Mouse (Mus musculus): ENCODE measurements at regions not wholly inside any gene's neighbourhood (a gene's known extent, or its start where the extent isn't known, plus 50 kb on each side); places are given as distances from the start of the nearest gene placed in this dataset.
A peak's percentile ranks its signal among the peaks of the same experiment; 100 is the strongest.

- H3K27me3 ChIP-seq: peaks cover 3% of the 10 kb centered on the region
- in situ Hi-C loops (cut with MboI; ENCODE audit: low pct_unique_long_range_greater_than_20kb): no loop called here
- POLR2A ChIA-PET: no interaction called here
- CTCF ChIA-PET: no interaction called here
- ATAC-seq (no peak), DNase-seq (ENCODE audit: low read depth, low spot score) (no peak)
- no peak for TF ChIP-seq CTCF (IDR thresholded peaks at IDR 0.05)
These were observed 147.7 kb upstream of the Igfbp3 start for GRCm38 (mm10) chr11:7361388-7361787.

- DNase-seq (ENCODE audit: low read depth, low spot score) (no peak), ATAC-seq (no peak)
- TF ChIP-seq CTCF (IDR thresholded peaks at IDR 0.05): no peak
- H3K27me3 ChIP-seq: peaks cover 4% of the 10 kb centered on the region
- in situ Hi-C loops (cut with MboI; ENCODE audit: low pct_unique_long_range_greater_than_20kb): no loop called here
- POLR2A ChIA-PET: no interaction called here
- CTCF ChIA-PET: no interaction called here
These were observed 134.9 kb upstream of the Igfbp3 start for GRCm38 (mm10) chr11:7348601-7349000.

DNA sequence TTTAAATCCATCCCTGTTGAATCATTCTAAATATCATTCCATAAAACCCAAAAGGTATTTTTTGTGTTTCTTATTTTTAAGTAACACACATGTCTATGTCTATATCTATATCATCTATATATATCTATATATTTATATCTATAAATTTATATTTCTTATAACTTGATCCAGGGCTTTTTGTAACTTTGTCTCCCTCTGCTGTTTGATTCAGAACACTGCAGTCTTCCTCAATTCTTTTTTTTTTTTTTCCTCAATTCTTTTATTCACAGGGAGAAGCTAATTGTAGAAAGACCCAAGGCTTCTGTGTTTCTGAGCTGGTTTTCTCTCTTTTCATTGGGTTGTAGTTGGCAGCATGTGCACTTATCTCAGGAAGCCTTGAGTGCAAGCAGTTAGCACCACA lies 124.1 kb upstream of the Igfbp3 start:
- POLR2A ChIA-PET: no interaction called here
- H3K27me3 ChIP-seq: no peaks in the 10 kb centered on the region
- in situ Hi-C loops (cut with MboI; ENCODE audit: low pct_unique_long_range_greater_than_20kb): no loop called here
- DNase-seq (ENCODE audit: low read depth, low spot score) (no peak), ATAC-seq (no peak)
- CTCF ChIA-PET: no interaction called here
- peak; percentile 15 for TF ChIP-seq CTCF (IDR thresholded peaks at IDR 0.05)

DNA sequence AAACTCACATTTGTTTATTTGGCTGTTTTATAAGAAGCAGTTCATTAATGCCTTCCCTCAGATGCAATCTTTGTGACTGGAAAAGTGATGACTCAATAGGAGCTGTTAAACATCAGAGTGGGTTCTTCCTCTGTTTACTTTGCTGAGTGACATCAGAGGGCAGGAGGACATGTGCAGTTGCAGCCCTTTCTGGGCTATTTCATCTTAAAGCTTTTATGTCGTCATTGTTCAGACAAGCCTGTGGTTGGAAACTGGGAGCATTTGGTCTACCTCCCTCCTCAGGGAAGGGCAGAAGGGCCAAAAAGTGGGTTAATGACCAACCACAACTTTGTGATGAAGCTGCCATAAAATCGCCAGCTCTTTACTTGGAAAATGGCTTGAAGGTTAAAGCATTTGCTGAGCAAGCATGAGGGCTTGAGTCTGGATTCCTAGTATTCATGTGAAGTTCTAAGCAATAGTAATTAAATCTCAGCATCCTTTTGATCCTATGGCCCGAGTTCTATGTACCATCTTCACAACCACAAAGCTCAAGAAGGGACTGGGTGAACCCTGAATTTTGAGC lies 103.8 kb upstream of the Igfbp3 start:
- POLR2A ChIA-PET: no interaction called here
- ATAC-seq (peak; percentile 47), DNase-seq (ENCODE audit: low read depth, low spot score) (peak; percentile 6)
- in situ Hi-C loops (cut with MboI; ENCODE audit: low pct_unique_long_range_greater_than_20kb): no loop called here
- no peak for TF ChIP-seq CTCF (IDR thresholded peaks at IDR 0.05)
- peaks cover 2% of the 10 kb centered on the region for H3K27me3 ChIP-seq
- CTCF ChIA-PET: interaction anchor here (0.8 to 1.2 kb wide), 3 partner anchors 10 to 23 kb away, joined by 3 read pairs; no protein-coding TSS in a partner anchor

GRCm38 (mm10) chr11:7296252-7296651 lies 82.5 kb upstream of the Igfbp3 start:
- H3K27me3 ChIP-seq: peaks cover 11% of the 10 kb centered on the region
- no peak for ATAC-seq
- ChIA-PET POLR2A (no interaction called here), CTCF (interaction anchor here (1.8 kb wide), 1 partner anchor 35 kb away, joined by 4 read pairs; no protein-coding TSS in a partner anchor)
- no peak for DNase-seq (ENCODE audit: low read depth, low spot score)
- in situ Hi-C loops (cut with MboI; ENCODE audit: low pct_unique_long_range_greater_than_20kb): no loop called here
- no peak for TF ChIP-seq CTCF (IDR thresholded peaks at IDR 0.05)

DNA sequence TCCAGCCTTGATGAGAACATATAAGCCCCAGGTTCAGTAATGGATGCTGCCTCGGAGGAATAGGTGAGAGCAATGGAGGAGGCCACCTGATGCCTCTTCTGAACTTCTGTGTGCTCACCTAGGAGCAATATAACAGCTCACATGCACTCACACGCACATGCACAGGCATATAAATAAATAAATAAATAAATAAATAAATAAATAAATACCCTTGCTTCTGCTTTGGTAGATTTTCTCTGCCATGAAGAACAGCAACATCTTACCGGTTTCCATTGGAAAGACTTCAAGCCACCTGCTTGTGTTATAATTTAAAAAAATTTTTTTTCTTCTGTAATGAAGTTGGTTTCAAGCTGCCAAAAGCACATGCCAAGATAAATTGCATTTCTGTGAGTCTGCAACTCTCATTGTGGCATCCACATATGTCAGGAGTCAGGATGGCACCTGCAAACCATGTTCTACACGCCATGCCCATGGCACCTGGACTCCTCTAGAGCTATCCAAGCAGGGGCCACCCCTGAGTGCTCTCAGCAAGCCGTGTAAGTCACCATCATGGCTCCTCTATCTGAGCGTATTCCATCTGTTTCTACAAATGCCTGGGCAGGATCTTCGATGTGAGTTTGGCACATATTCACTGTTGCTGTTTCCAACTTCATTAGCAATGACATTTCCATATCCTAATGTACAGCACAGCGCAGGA lies 75.7 kb upstream of the Igfbp3 start:
- ChIA-PET POLR2A (no interaction called here), CTCF (no interaction called here)
- TF ChIP-seq CTCF (IDR thresholded peaks at IDR 0.05): no peak
- H3K27me3 ChIP-seq: peaks cover 11% of the 10 kb centered on the region
- DNase-seq (ENCODE audit: low read depth, low spot score): no peak
- in situ Hi-C loops (cut with MboI; ENCODE audit: low pct_unique_long_range_greater_than_20kb): no loop called here
- ATAC-seq: no peak

- no peak for TF ChIP-seq CTCF (IDR thresholded peaks at IDR 0.05)
- CTCF ChIA-PET: no interaction called here
- in situ Hi-C loops (cut with MboI; ENCODE audit: low pct_unique_long_range_greater_than_20kb): no loop called here
- POLR2A ChIA-PET: interaction anchor here (0.6 kb wide), 1 partner anchor 223 kb away, joined by 3 read pairs; no protein-coding TSS in a partner anchor
- H3K27me3 ChIP-seq: no peaks in the 10 kb centered on the region
- peak; percentile 61 for ATAC-seq
- DNase-seq (ENCODE audit: low read depth, low spot score): no peak
These were observed 71.2 kb upstream of the Igfbp3 start for GRCm38 (mm10) chr11:7284836-7285490.

- CTCF ChIA-PET: interaction anchor here (0.6 kb wide), 1 partner anchor 27 kb away, joined by 3 read pairs; no protein-coding TSS in a partner anchor
- DNase-seq (ENCODE audit: low read depth, low spot score): peak; percentile 24
- in situ Hi-C loops (cut with MboI; ENCODE audit: low pct_unique_long_range_greater_than_20kb): no loop called here
- no peak for TF ChIP-seq CTCF (IDR thresholded peaks at IDR 0.05)
- H3K27me3 ChIP-seq: no peaks in the 10 kb centered on the region
- no peak for ATAC-seq
- POLR2A ChIA-PET: no interaction called here
These were observed 69.3 kb upstream of the Igfbp3 start for GRCm38 (mm10) chr11:7282981-7283380.

- ChIA-PET POLR2A (no interaction called here), CTCF (interaction anchor here (0.6 kb wide), 1 partner anchor 26 kb away, joined by 3 read pairs; no protein-coding TSS in a partner anchor)
- DNase-seq (ENCODE audit: low read depth, low spot score) (no peak), ATAC-seq (no peak)
- TF ChIP-seq CTCF (IDR thresholded peaks at IDR 0.05): no peak
- no peaks in the 10 kb centered on the region for H3K27me3 ChIP-seq
- in situ Hi-C loops (cut with MboI; ENCODE audit: low pct_unique_long_range_greater_than_20kb): no loop called here
These were observed 68.5 kb upstream of the Igfbp3 start for GRCm38 (mm10) chr11:7282188-7282587.

DNA sequence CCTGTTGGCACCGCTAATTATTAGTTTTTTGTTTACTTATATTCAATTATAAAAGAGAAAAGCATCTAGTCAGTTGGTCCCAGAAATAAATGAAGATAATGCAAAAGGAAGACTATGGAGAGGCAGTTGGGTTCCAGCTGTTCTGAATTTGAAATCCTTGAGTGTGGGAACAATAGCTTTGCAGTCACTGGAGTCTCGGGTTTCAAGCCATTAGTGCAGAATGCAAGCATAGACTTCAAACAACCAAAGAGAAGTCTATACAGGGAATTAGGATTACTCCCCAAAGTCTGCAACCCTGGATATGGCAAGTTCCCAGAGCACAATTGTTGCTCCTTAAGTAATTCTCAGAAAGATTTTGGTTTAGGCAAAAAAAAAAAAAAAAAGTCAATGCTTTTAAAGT lies 67.9 kb upstream of the Igfbp3 start:
- ATAC-seq (no peak), DNase-seq (ENCODE audit: low read depth, low spot score) (no peak)
- CTCF ChIA-PET: interaction anchor here (0.7 kb wide), 1 partner anchor 597 kb away, joined by 3 read pairs; no protein-coding TSS in a partner anchor

DNA sequence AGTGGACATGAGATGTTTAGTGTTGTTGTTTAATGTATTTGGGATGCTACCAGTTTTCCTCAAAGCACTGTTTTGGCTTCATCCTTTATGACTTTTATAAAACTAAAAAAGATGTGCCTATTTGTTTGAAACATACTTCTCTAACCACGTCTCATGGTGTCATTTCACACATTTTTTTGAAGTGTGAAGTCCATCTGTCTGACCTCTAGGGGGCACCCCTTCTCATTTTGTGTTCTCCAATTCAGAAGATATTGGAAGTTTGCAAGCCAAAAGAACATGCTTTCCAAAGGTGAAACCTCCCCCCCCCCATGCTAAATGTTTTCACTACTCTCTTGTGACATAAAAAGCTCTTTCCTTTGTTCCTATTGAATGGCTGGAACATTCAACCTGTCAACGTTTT lies 66.2 kb upstream of the Igfbp3 start:
- TF ChIP-seq CTCF (IDR thresholded peaks at IDR 0.05): peak; percentile 29
- POLR2A ChIA-PET: no interaction called here
- in situ Hi-C loops (cut with MboI; ENCODE audit: low pct_unique_long_range_greater_than_20kb): no loop called here
- no peak for DNase-seq (ENCODE audit: low read depth, low spot score)
- no peak for ATAC-seq
- CTCF ChIA-PET: interaction anchor here (1.0 kb wide), 1 partner anchor 10 kb away, joined by 3 read pairs; no protein-coding TSS in a partner anchor
- no peaks in the 10 kb centered on the region for H3K27me3 ChIP-seq

More for the DNA sequence above, 67.9 kb upstream of the Igfbp3 start:
- in situ Hi-C loops (cut with MboI; ENCODE audit: low pct_unique_long_range_greater_than_20kb): no loop called here
- no peak for TF ChIP-seq CTCF (IDR thresholded peaks at IDR 0.05)
- no peaks in the 10 kb centered on the region for H3K27me3 ChIP-seq
- POLR2A ChIA-PET: no interaction called here

All from Patski (cell line).